Mouse (Mus musculus) layer of hippocampus, postnatal 10 days (tissue): ENCODE results near the gene Agrp. TPM values are rescaled to one million over a fixed set of nuclear protein-coding genes. Genes with fewer than 3 reads are reported as not detected.

Source experiments
- DNase-seq, 2 experiments: peaks; one replicate each; pipeline ENCODE4 v3.0.0; 2021; ENCODE audit warnings: low spot score in 2 of 2
- long read RNA-seq: library from polyadenylated mRNA; stranded (forward); transcript quantifications from one replicate; pipeline ENCODE4 v2.0.0, GENCODE M21; 2023
- total RNA-seq, 2 experiments: library from RNA; stranded (reverse); gene quantifications; 2 replicates each; pipeline ENCODE4 v1.2.3; 2021

The Agrp gene
- not detected for total RNA-seq
- long read RNA-seq, partial matches to known transcripts = 0 of 6 reads
- long read RNA-seq, other reads (novel, unspliced or antisense) = 6 of 6 reads

DNA sequence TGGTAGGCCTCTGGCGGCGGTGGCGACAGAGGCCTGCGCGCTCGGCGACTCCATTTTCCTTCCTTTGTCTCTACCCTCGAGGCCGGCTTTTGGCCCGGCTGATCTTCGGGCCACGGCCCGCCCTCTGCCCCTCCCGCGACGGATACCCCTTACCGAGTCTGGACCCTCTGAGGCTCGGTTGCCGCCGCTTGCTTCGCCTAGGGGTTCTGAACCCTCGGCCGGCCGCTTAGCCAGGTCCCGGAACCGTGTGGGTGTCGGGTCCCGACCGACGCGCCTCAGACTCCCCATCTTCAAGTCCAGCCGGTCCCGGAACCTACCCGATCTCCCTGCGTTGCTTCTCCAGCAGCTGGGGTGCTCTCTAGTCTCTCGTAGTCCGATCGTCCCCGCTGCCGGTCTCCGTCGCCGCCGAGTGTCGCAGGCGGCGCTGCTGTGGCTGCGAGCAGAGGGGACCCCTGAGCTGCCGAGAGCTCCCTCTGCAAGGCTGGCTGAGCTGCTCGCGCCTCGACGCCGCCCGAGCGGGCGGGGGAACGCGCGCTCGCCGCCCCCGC, at the start of gene Agrp:
Gene Agrp (minus strand): TSS at position 431 of the 548 bp plus-strand sequence.
- peak in 1 of 2 experiments; percentile 73 for DNase-seq

- DNase-seq = no peak
Measured at GRCm38 (mm10) chr8:105686551-105686950, 49.4 kb upstream of the Agrp start.

GRCm38 (mm10) chr8:105685796-105686308, 48.7 kb upstream of the Agrp start, which contains the start of gene Carmil2:
TSS of gene Carmil2 (plus strand) at chr8:105686274.
- DNase-seq = no peak

DNA sequence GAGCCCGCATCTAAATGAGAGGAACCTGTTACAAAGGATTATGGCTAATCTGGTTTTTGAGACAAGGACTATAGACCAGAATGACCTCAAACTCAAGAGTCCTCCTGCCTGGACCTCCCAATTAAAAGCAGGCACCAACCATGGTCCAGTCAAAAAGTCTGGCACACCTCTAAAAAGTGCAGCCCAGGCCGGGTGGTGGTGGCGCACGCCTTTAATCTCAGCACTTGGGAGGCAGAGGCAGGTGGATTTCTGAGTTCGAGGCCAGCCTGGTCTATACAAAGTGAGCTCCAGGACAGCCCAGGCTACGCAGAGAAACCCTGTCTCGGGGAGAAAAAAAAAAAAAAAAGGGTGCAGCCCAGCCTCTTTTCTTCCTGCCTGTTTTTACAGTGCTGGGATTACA, 48.1 kb upstream of the Agrp start:
- DNase-seq = no peak

- no peak for DNase-seq
Measured at GRCm38 (mm10) chr8:105677891-105678290, 40.7 kb upstream of the Agrp start.

GRCm38 (mm10) chr8:105661167-105661566, 24.0 kb upstream of the Agrp start:
- no peak for DNase-seq

DNA sequence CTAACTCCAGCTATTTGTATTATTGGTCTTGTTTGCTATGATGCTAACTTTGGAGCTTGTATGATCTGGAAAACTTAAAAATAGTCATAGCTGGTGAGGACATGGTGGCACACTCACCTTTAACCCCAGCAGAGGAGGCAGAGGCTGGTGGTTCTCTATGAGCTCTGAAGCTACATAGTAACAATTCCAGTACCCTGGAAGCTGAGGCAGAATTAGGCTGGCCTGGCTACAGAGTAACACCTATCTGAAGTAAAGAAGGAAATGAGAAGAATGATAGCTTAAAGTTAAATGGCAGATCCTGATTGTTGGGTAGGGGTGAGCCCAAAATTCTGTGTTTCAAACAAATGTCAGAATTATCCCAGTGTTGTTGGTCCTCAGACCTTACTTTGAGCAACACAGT, 20.4 kb upstream of the Agrp start:
- no peak for DNase-seq

- no peak for DNase-seq
Measured at GRCm38 (mm10) chr8:105648929-105649328, 11.7 kb upstream of the Agrp start.

- no peak for DNase-seq
Measured at GRCm38 (mm10) chr8:105645205-105645604, 8.0 kb upstream of the Agrp start.

GRCm38 (mm10) chr8:105640511-105640910, 3.3 kb upstream of the Agrp start:
- no peak for DNase-seq

DNA sequence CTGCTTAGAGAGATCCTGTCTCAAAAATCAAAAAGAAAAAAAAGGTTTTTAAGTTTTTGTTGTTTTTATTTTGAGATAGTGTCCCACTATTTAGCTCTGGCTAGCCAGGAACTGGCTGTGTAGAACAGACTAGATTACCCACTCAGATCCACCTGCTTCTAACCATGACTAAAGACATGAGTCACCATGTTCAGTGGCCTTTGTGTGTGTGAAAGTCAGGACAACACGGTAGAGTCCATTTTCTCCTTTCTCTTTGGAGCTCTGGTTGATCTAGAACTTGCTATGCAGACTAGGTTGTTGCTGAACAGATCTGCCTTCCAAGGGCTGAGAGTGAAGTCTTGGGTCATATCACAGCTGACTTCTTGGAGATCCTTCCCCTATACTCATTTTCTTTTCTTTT, 2.6 kb upstream of the Agrp start:
- DNase-seq = no peak

DNA sequence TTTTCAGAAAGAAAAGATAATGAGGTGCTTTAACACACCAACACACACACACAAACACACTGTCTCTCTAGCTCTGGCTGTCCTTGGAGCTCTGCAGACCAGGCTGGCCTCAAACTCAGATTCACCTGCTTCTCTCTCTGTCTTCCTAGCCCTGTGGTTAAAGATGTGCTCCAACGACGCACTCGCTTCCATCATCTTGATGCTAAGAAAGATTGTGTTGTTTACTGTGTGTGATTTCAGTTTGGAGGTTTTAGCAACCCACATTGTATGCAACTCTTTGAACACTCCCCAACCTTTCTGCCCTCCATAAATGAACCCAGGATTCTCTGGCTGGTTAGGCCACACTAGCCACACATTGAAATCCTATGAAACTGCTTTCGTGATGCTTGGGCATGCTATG, 1.3 kb upstream of the Agrp start:
- no peak for DNase-seq

DNA sequence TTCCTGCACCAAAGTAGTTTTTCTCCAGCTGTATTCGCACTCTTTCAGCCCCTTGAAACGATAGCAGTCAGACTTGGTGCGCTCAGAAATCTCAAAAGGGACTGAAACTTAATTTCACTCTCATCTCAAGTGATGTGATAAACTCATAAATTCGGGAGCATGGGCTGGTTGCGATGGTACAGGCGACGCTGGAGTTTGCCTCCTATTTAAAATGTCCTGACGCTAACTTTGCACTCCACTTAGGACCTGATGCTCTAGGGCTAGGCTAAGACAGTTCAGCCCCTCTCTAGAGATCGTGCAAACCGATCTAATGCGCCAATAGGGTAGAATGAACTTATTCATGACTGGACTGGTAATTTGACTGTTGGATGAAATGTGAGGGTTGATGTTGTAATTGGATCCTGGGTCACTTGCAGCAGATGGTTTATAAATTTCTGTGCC, 428 bp upstream of the Agrp start:
- DNase-seq = no peak

DNA sequence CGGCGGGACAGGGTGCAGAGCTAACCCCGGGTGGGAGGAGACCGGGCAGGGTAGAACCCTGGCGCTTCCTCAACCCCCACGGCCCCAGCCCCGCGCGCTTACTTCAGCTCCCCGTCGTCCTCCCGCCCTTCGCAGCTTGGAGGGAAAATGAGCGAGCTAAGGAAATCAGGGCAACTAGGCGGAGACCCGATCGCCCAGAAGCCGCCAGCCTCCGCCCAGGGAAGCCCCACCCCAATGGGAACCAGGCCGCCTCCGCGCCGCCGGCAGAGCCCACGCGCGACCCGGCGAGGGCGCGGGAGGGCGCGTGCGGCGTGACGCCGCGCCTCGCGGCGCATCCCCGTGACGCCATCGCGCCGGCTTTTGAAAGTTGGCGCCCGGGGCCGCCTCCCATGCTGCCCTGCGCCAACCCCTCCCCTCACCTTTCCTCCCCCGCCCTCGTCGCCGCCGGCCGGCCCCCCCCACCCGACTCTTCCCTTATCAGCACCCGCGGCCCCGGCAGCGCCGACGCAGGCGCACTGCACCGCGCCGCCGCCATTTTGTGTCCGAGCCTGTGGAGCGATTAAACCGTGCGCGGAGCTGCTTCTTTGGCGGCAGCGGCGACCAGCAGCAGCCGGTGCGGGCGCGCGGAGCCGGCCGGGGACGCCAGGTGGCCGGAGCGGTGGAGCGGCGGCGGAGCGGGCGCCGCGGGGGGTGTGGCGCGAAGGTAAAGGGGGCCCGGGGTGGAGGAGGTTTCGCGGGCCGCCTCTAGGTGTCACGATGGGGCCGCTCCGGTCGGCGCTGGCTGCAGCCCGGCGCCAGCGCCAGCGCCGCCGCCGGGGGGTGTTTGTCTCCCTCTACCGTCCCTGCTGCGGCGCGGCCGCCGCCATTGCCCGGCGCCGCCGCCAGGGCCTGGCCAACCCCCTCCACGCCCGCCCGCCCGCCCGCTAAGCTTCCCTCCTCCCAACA, 903 bp downstream of the Agrp start, which contains the start of gene Ctcf:
Gene Ctcf (plus strand): TSS at position 551 of the 945 bp plus-strand sequence.
- DNase-seq = peak; percentile 87 to 91

GRCm38 (mm10) chr8:105635481-105635880, 1.7 kb downstream of the Agrp start:
- DNase-seq = no peak

DNA sequence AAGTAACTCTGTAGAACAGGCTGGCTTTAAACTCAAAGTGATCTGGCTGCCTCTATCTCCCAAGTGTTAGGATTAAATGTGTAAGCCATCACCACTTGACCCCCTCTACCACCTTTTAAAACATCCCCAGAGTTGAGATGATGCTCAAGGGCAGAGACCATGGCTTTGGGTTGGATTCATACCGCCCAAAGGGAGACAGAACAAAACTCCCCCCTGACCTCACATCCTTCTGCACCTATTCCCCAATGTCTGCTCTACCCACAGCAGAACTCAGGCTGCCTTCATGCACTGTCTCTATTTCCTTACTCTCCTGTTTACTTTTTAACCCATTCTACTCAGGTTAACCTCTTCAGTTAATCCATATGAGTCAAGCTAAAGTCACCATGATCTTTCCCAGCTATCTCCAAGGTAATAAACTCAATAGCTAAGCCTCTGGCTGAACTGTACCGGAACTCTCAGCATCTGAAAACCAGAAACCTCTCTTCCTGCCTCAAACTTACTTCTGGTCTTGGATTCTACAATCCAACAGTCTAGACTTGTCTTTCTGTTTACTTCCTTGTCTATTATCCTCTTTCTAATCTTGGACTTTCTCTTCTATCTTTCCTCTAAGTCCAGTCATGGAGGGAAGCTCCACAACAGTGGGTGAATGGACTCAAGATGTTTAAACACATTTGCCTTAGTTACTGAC, 2.3 kb downstream of the Agrp start:
- no peak for DNase-seq

DNA sequence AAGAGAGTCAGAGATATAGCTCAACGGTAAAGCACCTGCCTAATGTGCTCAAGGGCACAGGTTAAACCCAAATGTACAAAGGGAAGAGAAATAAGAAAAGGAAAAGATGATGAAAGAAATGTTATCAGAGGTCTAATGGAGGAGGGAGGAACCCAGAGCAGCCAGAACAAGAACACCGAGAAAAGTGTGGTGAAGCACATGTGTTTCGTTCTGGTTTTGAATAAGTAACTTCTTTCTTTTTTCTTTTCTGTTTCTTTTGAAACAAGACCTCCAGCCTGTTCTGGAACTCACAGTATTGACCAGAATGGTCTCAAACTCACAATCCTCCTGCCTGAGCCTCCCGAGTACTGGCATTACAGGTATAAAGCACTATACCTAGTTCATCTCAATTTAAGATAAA, 7.9 kb downstream of the Agrp start:
- DNase-seq = no peak

- DNase-seq = no peak
Measured at GRCm38 (mm10) chr8:105626086-105626485, 11.1 kb downstream of the Agrp start.

- no peak for DNase-seq
Measured at GRCm38 (mm10) chr8:105624831-105625230, 12.4 kb downstream of the Agrp start.

- DNase-seq = peak; percentile 42 to 53
Measured at GRCm38 (mm10) chr8:105624401-105624800, 12.8 kb downstream of the Agrp start.

DNA sequence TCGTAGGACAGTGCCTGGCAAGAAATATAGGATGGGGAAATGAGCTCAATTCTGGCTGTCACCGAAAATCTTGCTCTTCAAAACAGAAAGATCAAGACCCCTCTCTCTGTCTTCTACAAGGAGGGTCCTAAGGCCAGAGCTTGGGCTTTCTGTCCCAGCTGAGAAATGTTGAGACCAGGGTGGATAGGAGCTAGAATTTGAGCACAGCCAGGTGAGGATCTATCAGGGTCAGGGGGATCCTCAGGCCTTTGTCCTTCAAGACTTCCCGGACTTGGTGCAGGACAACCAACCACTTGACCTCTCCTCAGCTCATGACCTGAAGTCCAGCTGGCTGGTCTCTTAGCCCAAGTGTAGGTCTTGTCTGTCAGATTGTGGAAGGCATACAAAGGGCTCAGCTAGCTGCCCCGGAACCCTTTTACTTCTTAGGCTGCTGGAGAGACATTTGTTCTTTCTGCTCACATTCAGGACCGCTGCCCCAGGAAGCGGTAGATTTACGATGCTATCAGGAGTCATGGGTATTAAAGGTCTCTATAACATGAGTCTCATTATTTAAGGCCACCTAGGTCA, 13.4 kb downstream of the Agrp start:
- DNase-seq = peak in 1 of 2 experiments; percentile 6
